Mouse (Mus musculus): ENCODE data around the gene Lrrc55. TPM values are rescaled to one million over a fixed set of nuclear protein-coding genes. Genes with fewer than 3 reads are reported as not detected.

Lrrc55 gene
- polyA plus RNA-seq, 1 experiment from 2014 or later, result 0.25 TPM

GRCm38 (mm10) chr2:85205170-85205569, 8.2 kb upstream of the Lrrc55 start:
- H3K36me3 ChIP-seq, result no peaks in the 10 kb centered on the region
- no peaks in the 10 kb centered on the region for H3K9me3 ChIP-seq (replicated peaks)
- H3K4me1 ChIP-seq, result no peaks in the 10 kb centered on the region
- DNase-seq (ENCODE audit: low spot score), result no peak
- 94% methylated on average over 8 of the region's 8 CpGs for WGBS
- H3K27ac ChIP-seq (replicated peaks), result no peak overlapping the region
- no peak overlapping the region for H3K4me3 ChIP-seq
- no peaks in the 10 kb centered on the region for H3K27me3 ChIP-seq (ENCODE audit: low read depth, poor library complexity, severe bottlenecking)

- Histone ChIP-seq H3K27me3 (ENCODE audit: low read depth, poor library complexity, severe bottlenecking) (no peaks in the 10 kb centered on the region; the same call in 1 of the 2 replicates), H3K27ac (replicated peaks) (peak overlapping the region; percentile 75), H3K36me3 (no peaks in the 10 kb centered on the region), H3K4me3 (peak overlapping the region; percentile 56), H3K4me1 (peaks cover 17% of the 10 kb centered on the region), H3K9me3 (replicated peaks) (no peaks in the 10 kb centered on the region)
- DNase-seq (ENCODE audit: low spot score), result peak; percentile 32
- WGBS, result 2% methylated on average over 24 of the region's 24 CpGs
Measured at GRCm38 (mm10) chr2:85198011-85198965, 1.3 kb upstream of the Lrrc55 start.

- Histone ChIP-seq H3K4me1 (peaks cover 21% of the 10 kb centered on the region), H3K36me3 (no peaks in the 10 kb centered on the region), H3K4me3 (no peak overlapping the region), H3K27me3 (ENCODE audit: low read depth, poor library complexity, severe bottlenecking) (no peaks in the 10 kb centered on the region; the same call in 1 of the 2 replicates), H3K9me3 (replicated peaks) (no peaks in the 10 kb centered on the region), H3K27ac (replicated peaks) (no peak overlapping the region)
- DNase-seq (ENCODE audit: low spot score), result no peak
- 82% methylated on average over 1 of the region's 1 CpGs for WGBS
Measured at GRCm38 (mm10) chr2:85194566-85194965, 2.4 kb downstream of the Lrrc55 start.

GRCm38 (mm10) chr2:85187582-85188151, 9.3 kb downstream of the Lrrc55 start:
- no peak overlapping the region for H3K27ac ChIP-seq (replicated peaks)
- 92% methylated on average over 6 of the region's 6 CpGs for WGBS
- H3K9me3 ChIP-seq (replicated peaks), result no peaks in the 10 kb centered on the region
- no peak for DNase-seq (ENCODE audit: low spot score)
- no peaks in the 10 kb centered on the region for H3K27me3 ChIP-seq (ENCODE audit: low read depth, poor library complexity, severe bottlenecking)
- H3K4me3 ChIP-seq, result no peak overlapping the region
- H3K4me1 ChIP-seq, result 0 out of 2 replicates have a peak, but pooled peaks cover 5% of the 10 kb centered on the region
- H3K36me3 ChIP-seq, result no peaks in the 10 kb centered on the region

- no peaks in the 10 kb centered on the region for H3K4me1 ChIP-seq
- 81% methylated on average over 4 of the region's 4 CpGs for WGBS
- no peaks in the 10 kb centered on the region for H3K36me3 ChIP-seq
- no peak overlapping the region for H3K4me3 ChIP-seq
- no peak for DNase-seq (ENCODE audit: low spot score)
- H3K27me3 ChIP-seq (ENCODE audit: low read depth, poor library complexity, severe bottlenecking), result no peaks in the 10 kb centered on the region
- H3K9me3 ChIP-seq (replicated peaks), result no peaks in the 10 kb centered on the region
- H3K27ac ChIP-seq (replicated peaks), result no peak overlapping the region
Measured at GRCm38 (mm10) chr2:85178139-85178800, 18.7 kb downstream of the Lrrc55 start.

GRCm38 (mm10) chr2:85173545-85173944, 23.5 kb downstream of the Lrrc55 start:
- 81% methylated on average over 6 of the region's 6 CpGs for WGBS
- no peaks in the 10 kb centered on the region for H3K9me3 ChIP-seq (replicated peaks)
- no peaks in the 10 kb centered on the region for H3K36me3 ChIP-seq
- H3K4me3 ChIP-seq, result no peak overlapping the region
- no peak overlapping the region for H3K27ac ChIP-seq (replicated peaks)
- H3K4me1 ChIP-seq, result no peaks in the 10 kb centered on the region
- H3K27me3 ChIP-seq (ENCODE audit: low read depth, poor library complexity, severe bottlenecking), result no peaks in the 10 kb centered on the region
- DNase-seq (ENCODE audit: low spot score), result no peak

- Histone ChIP-seq H3K9me3 (replicated peaks) (no peaks in the 10 kb centered on the region), H3K4me1 (no peaks in the 10 kb centered on the region), H3K27ac (replicated peaks) (no peak overlapping the region), H3K4me3 (no peak overlapping the region), H3K36me3 (no peaks in the 10 kb centered on the region), H3K27me3 (ENCODE audit: low read depth, poor library complexity, severe bottlenecking) (no peaks in the 10 kb centered on the region)
- no peak for DNase-seq (ENCODE audit: low spot score)
- 77% methylated on average over 2 of the region's 2 CpGs for WGBS
Measured at GRCm38 (mm10) chr2:85172763-85173103, 24.3 kb downstream of the Lrrc55 start.

- Histone ChIP-seq H3K4me1 (no peaks in the 10 kb centered on the region), H3K4me3 (no peak overlapping the region), H3K27ac (replicated peaks) (no peak overlapping the region), H3K36me3 (no peaks in the 10 kb centered on the region), H3K9me3 (replicated peaks) (no peaks in the 10 kb centered on the region), H3K27me3 (ENCODE audit: low read depth, poor library complexity, severe bottlenecking) (no peaks in the 10 kb centered on the region)
- 71% methylated on average over 3 of the region's 3 CpGs for WGBS
- DNase-seq (ENCODE audit: low spot score), result no peak
Measured at GRCm38 (mm10) chr2:85172071-85172762, 24.8 kb downstream of the Lrrc55 start.

GRCm38 (mm10) chr2:85168327-85168726, 28.7 kb downstream of the Lrrc55 start:
- Histone ChIP-seq H3K27ac (replicated peaks) (no peak overlapping the region), H3K9me3 (replicated peaks) (no peaks in the 10 kb centered on the region), H3K36me3 (no peaks in the 10 kb centered on the region), H3K4me1 (peaks cover 6% of the 10 kb centered on the region), H3K4me3 (no peak overlapping the region), H3K27me3 (ENCODE audit: low read depth, poor library complexity, severe bottlenecking) (no peaks in the 10 kb centered on the region)
- 77% methylated on average over 1 of the region's 1 CpGs for WGBS
- DNase-seq (ENCODE audit: low spot score), result no peak

- WGBS, result 77% methylated on average over 1 of the region's 1 CpGs
- no peak for DNase-seq (ENCODE audit: low spot score)
- H3K27ac ChIP-seq (replicated peaks), result no peak overlapping the region
- no peaks in the 10 kb centered on the region for H3K27me3 ChIP-seq (ENCODE audit: low read depth, poor library complexity, severe bottlenecking)
- no peaks in the 10 kb centered on the region for H3K36me3 ChIP-seq
- no peak overlapping the region for H3K4me3 ChIP-seq
- peaks cover 9% of the 10 kb centered on the region for H3K4me1 ChIP-seq
- H3K9me3 ChIP-seq (replicated peaks), result no peaks in the 10 kb centered on the region
Measured at GRCm38 (mm10) chr2:85167624-85168023, 29.4 kb downstream of the Lrrc55 start.

- H3K27me3 ChIP-seq (ENCODE audit: low read depth, poor library complexity, severe bottlenecking), result no peaks in the 10 kb centered on the region
- peak; percentile 33 for DNase-seq (ENCODE audit: low spot score)
- WGBS, result 57% methylated on average over 7 of the region's 7 CpGs
- H3K4me1 ChIP-seq, result peaks cover 28% of the 10 kb centered on the region
- no peaks in the 10 kb centered on the region for H3K9me3 ChIP-seq (replicated peaks)
- H3K4me3 ChIP-seq, result no peak overlapping the region
- 0 out of 2 replicates have a peak overlapping the region, but pooled peaks have one; percentile 6 for H3K27ac ChIP-seq (replicated peaks)
- no peaks in the 10 kb centered on the region for H3K36me3 ChIP-seq
Measured at GRCm38 (mm10) chr2:85163311-85164047, 33.5 kb downstream of the Lrrc55 start.

GRCm38 (mm10) chr2:85161638-85162093, 35.3 kb downstream of the Lrrc55 start:
- Histone ChIP-seq H3K27me3 (ENCODE audit: low read depth, poor library complexity, severe bottlenecking) (no peaks in the 10 kb centered on the region), H3K4me3 (no peak overlapping the region), H3K9me3 (replicated peaks) (no peaks in the 10 kb centered on the region), H3K27ac (replicated peaks) (peak overlapping the region; percentile 72), H3K36me3 (no peaks in the 10 kb centered on the region), H3K4me1 (peaks cover 28% of the 10 kb centered on the region)
- DNase-seq (ENCODE audit: low spot score), result no peak
- 23% methylated on average over 1 of the region's 1 CpGs for WGBS
